Mouse (Mus musculus) gastrocnemius, postnatal 36 days (tissue): ENCODE results near the gene Tmem185b. TPM values are rescaled to one million over a fixed set of nuclear protein-coding genes. Genes with fewer than 3 reads are reported as not detected.
A peak's percentile ranks its signal among the peaks of the same experiment; 100 is the strongest.

Experiments
- DNase-seq, 2 experiments: peaks; one replicate each; pipeline ENCODE4 v3.0.0; 2022
- intact Hi-C: fragments of 180-260 bp; cut with DNase I; formaldehyde crosslinking; loops from one replicate; pipeline ENCODE4 v1.15.1; 2025
- total RNA-seq, 2 experiments: library from RNA; stranded (reverse); gene quantifications; 2 replicates each; pipeline ENCODE4 v1.2.3; 2021

Gene Tmem185b
- total RNA-seq, 2 experiments from 2014 or later: 3.5 to 4.0 TPM

DNA sequence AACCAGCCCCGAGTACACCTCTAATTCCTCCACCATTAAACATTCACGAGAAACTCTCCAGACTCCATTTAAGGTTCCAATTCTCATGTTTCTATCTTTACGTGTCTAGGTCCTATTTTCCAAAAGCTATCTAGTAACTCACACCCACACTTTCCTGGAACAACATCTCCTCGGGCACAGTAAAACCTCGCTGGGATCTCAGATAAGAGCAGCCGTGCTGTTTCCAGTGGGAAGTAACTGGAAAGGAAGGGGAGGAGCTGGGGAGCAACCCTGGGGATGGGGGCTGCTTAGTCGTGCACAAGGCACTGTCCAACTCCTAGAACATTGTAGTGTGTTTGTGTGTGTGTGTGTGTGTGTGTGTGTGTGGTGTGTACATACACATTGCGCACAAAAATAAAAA is 24.1 kb upstream of the Tmem185b start:
- DNase-seq: no peak
- intact Hi-C loops: no loop called here

DNA sequence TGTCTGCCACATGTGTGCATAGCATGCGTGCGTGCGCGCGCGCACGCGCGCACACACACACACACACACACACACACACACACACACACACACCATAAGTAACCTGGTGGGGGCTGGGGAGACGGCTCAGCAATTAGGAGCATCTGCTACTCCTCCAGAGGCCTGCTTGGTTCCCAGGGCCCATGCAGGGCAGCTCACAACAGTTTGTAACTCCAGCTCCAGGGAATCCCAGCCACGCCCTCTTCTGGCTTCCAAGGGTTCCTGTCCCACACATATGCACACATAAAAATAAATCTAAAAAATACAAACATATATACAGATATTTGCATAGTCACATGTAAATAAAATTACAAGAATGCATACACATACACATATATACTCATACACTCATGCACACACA is 23.2 kb upstream of the Tmem185b start:
- intact Hi-C loops: no loop called here
- DNase-seq: no peak

DNA sequence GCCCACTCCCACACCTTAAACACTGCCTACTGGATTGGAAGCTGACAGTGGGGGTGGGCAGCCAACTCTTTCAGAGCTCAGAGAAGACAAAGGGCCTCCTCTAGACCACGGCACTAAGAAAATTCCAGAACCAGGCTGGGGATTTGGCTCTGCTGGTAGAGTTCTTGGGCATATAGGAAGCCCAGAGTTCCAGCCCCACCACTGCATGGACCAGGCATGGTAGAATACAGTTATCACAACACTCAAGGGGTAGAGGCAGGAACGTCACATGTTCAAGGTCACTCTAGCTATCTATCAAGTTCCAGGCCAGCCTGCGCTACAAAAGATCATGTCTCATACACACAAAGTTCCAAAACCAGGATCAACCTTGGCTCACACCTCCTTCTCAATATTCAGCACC is 22.8 kb upstream of the Tmem185b start:
- intact Hi-C loops: no loop called here
- no peak for DNase-seq

DNA sequence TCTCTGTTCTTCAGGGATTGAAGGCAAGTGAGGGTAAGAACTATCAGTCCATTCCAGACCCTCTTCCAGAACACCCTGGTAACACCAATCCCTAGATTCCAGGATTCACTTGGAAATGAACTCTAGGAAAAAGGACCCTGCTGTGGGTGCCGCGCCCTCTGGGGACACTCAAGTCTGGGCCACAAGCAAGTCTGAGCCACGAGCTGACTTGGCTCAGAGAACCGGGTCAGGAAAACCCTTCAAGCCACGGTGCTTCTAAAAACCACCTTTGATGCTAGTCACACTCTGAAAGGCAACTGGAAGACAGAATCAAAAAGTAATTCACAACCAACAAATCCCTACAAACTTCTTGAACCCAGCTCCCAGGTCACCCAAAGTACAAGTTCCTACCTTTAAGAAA is 22.2 kb upstream of the Tmem185b start:
- intact Hi-C loops: no loop called here
- no peak for DNase-seq

DNA sequence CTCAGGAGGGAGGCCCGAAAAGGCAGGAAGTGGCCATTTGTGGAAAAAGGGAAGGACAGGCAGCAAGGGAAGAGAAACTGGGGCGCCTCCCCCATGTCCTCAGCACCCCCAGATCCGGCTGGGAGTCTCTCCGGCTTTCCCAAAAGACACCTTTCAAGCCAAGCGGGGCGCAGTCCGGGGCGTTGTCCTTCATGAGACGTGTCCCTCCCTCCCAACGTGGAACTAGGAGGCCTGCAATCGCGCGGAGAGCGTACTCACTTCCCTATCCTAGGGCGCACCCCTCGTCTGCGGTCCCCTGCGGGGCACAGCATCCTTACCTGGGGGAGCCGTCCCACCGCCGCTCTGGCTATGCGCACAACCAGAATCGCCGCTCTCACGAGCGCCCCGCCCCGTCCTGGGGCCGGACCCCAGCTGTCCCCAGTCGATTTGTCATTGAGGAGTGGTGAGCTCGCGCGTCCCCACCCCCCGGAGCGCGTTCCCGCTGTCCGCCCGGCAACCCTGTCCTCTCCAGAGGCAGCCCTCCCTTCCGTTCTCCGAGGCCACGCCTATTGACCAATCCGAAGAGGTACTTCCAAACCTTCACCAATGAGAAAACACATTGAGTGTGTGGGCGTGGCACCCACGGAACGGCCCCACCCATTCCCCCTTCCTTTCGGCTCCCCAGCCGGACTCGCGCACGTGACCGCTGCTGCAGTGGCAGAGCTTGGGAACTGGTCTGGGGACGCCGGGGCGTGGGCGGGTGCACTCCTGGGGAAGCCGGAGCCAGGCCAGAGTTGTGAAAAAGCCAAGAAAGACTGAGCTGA is 21.5 kb upstream of the Tmem185b start, which contains the start of gene Ralb:
Gene Ralb, minus strand, starts transcription at position 535 of the 803 bp plus-strand sequence.
- DNase-seq: peak; percentile 96 to 97
- intact Hi-C loops: no loop called here

DNA sequence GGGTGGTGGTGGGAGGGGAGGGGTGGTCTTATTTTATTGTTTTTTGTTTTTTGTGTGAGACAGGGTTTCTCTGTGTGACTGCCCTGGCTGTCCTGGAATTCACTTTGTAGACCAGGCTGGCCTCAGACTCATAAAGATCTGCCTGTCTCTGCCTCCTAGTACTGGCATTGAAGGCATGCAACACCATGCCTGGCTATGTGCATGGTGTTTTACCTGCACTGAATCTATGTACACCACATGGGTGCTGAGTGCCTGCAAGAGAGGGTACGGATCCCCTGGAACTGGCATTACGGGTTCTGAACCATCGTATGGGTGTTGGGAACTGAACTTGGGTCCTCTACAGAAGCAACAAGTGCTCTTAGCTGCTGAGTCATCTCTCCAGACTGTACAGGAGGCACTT is 20.0 kb upstream of the Tmem185b start:
- no peak for DNase-seq
- intact Hi-C loops: no loop called here

DNA sequence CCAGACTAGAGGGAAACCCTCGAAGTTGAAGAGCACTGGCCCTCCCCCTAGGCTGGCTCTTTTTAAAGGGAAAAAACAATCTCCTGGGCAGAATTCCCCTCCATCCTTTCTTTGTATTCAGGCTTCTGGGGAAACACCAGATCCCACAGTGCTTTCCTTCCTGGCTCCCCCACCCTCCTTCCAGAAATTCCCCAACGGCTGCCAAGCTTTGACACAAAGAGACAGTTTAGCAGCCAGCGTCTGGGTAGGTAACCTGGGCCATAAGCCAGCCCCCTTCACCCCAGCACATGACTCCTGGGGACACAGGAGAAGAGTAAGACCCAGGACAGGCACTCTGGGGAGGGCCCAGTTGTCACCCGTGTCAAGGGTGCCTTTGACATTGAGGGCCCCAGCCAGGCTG is 17.4 kb upstream of the Tmem185b start:
- no peak for DNase-seq
- intact Hi-C loops: no loop called here

DNA sequence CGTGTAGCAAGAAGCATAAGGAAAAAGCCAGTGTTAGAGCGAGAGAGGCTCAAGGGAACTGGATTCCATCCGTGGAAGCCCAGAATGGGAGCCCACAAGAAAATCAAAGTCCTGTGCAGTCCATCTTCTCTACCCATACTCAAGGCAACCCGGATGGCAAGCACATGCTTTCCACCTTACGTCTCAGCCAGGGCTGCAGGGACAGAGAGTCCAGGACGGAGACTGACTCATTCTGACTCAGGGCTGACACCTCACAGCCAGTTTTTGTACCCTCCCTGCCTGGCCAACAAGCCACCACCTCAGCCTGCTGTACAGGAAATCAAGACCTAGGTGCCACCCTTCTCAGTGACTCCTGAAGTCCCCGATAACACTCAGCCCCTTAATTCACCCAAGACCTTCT is 16.5 kb upstream of the Tmem185b start:
- DNase-seq: no peak
- intact Hi-C loops: no loop called here

DNA sequence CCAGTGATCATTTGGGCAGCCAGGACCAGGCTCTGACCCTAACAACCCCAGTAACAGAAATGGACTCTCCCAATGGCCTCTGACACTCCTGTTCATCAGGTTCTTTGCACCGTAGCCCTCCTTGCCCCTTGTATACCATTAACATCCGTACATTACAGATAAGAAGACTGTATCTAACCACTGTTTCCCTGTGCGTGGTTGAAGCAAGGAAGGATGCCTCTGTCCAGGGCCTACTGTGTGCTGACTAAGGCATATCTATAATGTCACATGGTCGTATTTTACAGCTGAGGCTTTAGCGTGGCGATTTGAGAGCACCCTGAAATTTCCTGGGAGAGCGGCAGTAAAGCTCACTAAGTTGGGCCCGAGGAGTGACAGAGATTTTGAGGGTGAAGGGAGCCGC is 15.6 kb upstream of the Tmem185b start:
- intact Hi-C loops: no loop called here
- no peak for DNase-seq

DNA sequence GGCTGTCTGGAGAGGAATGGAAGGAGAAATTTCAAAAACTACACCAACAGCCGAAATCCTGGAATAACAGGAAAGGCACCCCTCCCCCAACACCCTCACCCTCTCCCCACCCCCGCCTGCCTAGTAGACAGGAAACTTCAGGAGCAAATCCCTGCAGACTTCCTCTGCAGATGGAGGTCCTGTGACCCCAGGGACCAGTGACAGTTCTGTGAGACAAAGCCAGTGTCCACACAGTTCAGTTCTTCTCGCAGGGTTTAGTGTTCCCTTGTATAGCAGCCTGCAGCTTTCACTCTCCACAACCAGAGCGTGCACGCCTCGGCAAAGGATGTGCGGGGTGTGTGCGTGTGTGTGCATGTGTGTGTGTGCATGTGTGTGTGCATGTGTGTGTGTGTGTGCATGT is 15.1 kb upstream of the Tmem185b start:
- DNase-seq: no peak
- intact Hi-C loops: no loop called here

DNA sequence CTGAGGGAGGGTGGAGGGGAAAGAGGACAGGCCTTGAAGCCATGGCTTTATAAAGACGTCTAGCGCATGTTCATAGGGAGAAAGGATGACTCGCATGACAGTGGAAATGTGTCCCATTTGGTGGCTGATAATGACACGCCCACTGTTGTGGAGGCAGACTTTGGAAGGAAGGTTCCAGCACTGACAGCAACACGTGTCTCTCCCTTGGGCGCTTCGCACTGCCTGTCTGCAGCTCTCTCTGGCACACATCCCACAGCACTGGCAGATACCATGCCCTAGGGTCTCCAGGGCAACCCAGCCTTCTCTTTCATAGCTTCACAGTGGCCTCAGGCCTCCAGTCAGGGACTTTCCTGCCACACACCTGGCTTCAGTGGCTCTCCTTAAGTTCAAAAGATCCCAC is 7.9 kb upstream of the Tmem185b start:
- DNase-seq: no peak
- intact Hi-C loops: no loop called here

DNA sequence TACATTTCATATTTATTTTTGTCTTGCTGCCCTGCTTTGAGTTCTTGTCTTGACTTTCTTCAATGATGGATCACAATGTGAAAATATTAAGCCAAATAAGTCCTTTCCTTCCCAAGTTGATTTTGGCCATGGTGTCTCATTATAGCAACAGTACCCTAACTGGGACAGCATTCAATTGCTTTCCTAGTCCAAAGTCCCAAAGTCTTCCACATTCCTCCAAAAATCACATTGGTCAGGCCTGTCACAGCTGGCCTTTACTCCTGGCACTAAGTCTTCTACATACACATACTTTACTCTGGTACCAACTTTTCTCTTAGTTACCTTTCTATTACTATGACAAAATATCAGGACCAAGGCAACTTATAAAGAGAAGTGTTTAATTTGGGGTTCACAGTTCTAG is 7.2 kb upstream of the Tmem185b start:
- DNase-seq: no peak
- intact Hi-C loops: no loop called here

DNA sequence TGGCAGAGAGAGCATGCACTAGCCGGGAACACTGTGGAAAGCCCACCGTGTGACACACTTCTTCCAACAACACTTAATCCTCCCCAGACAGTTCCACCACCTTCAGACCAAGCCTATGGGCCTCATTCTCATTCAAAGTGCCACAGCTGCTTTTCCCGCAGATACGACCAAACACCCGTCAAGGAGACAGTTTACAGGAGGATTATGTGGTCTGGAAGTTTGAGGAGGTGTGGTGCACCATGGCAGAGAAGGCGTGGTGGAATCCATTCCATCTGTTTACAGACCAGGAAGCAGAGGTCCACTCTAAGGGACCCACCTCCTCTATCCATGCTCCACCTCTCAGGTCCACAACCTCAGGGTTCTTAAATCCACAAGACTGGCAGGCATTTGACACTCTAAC is 6.7 kb upstream of the Tmem185b start:
- intact Hi-C loops: no loop called here
- no peak for DNase-seq

DNA sequence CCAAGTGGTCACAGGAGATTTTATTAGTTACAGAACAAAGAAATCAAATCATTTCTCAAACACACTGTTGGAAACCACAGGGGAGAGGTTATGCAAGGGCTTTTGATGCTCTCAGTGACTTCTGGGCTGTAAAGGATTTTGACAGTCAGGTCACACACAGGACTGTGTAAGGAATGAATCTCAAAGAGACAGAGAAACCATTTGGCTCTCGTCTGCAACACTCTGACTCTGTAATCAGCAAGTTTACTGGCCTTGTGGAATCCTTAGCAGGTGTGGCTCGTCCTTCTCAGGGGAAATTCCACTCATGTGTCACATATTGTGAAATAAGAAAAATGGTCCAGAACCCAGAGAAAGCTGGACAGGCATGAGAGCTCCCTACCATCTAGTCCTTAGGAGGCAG is 4.9 kb upstream of the Tmem185b start:
- intact Hi-C loops: no loop called here
- DNase-seq: no peak

DNA sequence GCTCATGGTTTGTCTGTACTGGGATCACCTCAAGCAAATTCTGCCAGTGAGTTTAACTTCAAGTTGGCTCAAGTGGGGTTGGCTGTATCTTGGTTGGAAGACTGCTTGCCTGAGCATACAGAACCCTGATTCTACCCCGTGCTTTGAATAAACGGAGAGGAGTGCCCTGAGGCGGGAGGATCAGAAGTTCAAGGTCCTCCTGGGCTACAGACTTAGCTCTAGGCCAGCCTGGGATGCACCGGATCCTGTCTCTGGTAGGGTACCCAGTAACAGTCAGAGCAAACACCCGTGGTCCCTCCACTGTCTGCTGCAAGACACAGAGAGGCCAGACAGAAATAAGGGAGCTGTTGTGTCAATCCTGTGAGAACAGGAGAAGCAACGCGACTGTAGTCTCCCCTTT is 4.3 kb upstream of the Tmem185b start:
- DNase-seq: no peak

DNA sequence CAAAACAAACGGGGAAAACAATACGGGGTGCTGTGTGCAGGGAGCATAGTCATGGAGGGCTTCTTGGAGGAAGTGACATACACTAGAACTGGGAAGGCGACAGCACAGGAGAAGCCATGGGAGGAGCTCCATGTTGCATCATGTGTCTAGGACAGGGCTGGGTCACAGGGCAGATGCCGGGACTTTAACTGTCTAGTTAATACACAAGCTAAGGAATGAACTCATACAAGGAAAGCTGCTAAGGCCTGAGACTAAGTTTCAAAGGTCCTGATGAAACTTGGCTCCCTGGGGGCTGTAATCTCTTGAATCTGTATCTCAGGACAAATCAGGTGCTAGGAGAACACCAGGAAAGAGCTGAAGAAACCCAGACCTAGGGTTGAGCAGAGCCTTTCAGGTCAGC is 3.2 kb upstream of the Tmem185b start:
- DNase-seq: no peak
- intact Hi-C loops: no loop called here

More for the DNA sequence above, 4.3 kb upstream of the Tmem185b start:
- intact Hi-C loops: no loop called here

DNA sequence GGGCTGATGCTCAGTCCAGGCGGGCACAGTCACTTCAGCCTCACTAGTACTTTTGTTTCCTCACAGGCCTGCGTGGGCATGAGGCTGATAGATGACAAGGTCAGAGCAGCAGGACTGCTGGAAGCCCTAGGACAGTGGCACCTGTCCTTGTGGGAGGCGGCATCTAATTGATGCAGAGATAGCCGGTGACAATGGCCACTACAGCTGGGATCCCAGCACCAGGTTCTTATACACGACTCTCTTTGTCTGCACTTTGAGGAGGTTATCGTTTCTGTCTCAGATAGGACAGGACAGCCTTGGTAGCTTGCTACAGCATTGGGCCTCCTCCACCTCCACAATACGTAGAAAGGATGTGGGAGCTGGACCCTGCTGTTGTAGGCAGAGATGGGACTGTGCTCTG is 2.6 kb upstream of the Tmem185b start:
- no peak for DNase-seq
- intact Hi-C loops: no loop called here

DNA sequence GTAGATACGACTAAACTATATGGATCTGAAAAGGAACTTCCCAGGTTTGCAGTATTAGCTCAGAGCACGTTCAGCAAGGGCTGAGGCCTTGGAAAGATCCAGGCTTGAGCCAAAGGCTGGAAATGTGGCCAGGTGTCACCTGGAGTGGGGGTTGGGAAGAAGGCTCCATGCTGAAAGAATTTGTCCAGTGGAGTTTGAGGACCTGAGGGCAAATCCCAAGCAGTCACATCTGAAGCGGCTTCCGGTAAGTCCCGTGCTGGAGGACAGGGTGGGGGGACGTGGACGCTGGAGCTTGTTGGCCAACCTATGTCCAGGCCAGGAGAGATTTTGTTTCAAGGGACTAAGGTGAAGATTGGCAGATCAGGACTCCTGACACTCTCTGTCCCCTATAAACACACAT is 2.1 kb upstream of the Tmem185b start:
- DNase-seq: no peak
- intact Hi-C loops: no loop called here

DNA sequence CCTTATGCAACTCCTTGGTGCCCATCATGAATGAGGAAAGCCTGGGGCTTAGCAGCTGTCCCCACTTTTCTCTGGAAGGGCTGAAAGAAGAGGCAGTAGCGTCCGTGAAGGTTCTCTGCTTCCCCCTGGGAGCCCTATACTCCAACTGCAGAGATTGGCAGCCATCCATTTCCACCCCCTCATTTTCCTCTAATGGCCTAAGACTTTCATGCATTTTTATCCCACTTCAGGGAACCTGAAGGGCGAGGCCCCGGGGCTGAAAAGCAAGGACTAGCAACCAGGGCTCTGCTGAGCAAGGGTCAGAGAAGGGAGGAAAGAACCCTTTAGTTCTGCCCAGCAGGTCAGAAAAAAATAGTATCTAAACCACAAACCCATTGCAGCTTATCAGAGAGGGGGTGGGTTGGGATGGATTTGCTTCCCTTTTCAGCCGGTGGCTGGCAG is 936 bp upstream of the Tmem185b start:
- DNase-seq: no peak
- intact Hi-C loops: no loop called here

DNA sequence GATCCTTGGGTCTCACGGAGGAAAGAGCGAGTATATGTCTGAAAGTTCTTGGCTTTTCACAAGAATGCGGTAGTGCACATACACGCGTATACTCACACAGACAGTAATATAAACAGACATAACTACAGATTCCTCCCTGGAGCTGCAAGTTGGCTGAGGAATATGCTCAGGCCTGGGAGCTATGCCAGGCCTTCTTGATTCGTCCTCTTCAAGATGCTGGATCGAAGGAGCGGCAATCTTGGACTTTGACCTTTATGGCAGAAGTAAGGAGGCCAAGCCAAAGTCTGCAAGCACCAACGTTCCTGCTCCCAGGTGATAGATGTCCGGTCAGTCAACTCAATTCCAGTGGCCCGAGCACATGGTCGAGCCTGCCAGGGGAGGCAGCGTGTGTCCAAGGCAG is 5.0 kb downstream of the Tmem185b start:
- intact Hi-C loops: no loop called here
- no peak for DNase-seq

DNA sequence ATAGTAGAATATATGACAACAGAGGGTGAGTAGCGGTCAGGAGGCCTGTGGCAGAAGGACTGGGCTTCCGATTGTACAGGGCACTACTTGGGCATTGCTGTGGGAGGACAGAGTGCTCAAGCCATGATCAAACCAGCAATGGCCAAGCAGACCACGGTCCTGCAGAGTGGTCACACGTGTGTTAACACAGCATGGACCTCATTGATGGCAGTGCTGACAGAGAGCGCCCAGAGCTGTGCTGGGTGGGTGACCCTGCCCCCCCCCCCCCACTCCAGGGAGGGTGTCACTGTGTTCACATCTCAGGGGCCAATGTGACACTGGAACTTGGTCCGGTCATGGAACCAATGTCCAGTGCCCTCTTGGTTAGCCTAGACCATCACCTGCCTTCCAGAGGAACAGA is 6.2 kb downstream of the Tmem185b start:
- intact Hi-C loops: no loop called here
- no peak for DNase-seq

DNA sequence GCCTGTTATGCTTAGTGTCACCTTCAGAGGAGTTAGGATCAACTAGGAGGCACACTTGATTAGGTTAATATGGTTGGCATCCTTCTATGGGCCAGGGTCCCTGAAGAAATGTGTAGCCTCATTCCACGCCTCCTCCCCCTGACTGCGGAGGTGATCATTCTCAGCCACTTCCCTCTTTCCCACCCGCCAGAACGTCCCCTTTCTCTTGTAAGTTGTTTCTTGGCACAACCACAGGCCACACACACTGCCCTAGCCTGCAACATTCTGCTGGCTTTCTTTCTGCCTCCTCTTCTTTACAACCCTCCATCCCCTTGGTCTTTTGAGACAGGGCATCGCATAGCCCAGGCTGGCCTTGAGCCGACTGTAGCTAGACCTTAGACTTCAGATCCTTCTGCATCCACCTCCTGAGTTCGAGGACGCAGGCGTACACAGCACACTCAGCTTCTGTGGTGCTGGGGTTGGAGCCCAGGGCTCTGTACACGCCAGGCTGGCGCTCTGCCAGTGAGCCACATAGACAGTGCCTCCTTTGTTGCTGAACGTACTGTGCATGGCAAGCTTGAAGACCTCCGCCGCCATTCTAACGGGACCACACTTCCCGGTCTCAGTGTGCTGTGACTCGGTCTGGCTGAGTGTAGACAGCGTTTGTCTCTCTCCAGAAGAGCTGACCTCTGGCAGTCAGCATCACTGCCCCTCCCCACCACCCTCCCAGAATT is 7.3 kb downstream of the Tmem185b start:
- no peak for DNase-seq
- intact Hi-C loops: no loop called here
